Mouse (Mus musculus): ENCODE measurements around the gene P2ry14.

DNA sequence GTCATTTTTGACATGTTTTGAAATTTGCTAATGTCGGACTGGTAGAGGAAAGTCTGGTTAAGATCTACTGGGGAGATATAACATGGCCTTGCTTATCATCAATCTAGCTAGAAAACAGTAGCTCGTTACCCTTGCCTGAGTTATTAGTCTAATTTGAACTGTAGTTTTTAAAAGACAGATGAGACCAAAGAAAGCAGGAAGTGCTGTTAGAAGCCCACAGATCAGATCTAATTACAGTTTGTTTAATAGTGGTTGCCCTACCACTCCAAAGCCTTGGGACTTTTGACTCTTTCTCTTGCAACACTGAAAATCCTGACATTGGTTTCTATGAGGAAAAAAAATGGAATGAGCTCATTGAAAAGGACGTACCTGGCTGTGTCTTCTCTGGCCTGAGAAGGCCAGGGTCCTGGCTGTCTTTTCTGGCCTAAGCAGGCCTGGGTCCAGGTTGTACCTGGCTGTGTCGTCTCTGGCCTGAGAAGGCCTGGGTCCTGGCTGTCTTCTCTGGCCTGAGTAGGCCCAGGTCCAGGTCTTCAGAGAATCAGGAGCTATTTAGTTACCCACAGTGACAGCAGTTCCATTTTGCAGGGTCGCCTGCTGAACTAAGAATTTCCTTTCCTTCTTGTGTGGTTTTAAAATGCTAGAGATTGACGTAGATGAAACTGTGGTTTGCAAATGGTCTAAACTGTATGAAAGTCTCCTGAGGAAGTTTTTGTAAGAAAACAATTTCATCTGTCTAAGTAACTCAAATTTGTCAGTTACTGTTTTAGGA lies 52.0 kb downstream of the P2ry14 start, which contains the start of gene Gpr171:
- TF ChIP-seq EP300 (IDR thresholded peaks at IDR 0.05; ENCODE audit: low read depth in 1 of 2, low read length in 2 of 2) (peak in 1 of 2 experiments; percentile 42; a peak in 1 of 4 replicates), UBTF (IDR thresholded peaks at IDR 0.05; ENCODE audit: borderline replicate concordance, insufficient read depth, low read depth, low read length) (no peak), ETS1 (IDR thresholded peaks at IDR 0.05; ENCODE audit: low read depth, low read length) (no peak), TCF12 (IDR thresholded peaks at IDR 0.05; ENCODE audit: low read depth, low read length) (no peak), POLR2A (IDR thresholded peaks at IDR 0.05; ENCODE audit: control insufficient read depth in 1 of 2, insufficient read depth in 1 of 2, low read depth in 1 of 2, low read length in 2 of 2, poor library complexity in 1 of 2) (no peak), MAFK (IDR thresholded peaks at IDR 0.05; ENCODE audit: borderline replicate concordance, low read depth, low read length) (no peak), CHD1 (IDR thresholded peaks at IDR 0.05; ENCODE audit: low read depth, low read length) (no peak), USF1 (IDR thresholded peaks at IDR 0.05; ENCODE audit: low read depth, low read length) (no peak), SIN3A (IDR thresholded peaks at IDR 0.05; ENCODE audit: low read length) (no peak), KAT2A (conservative IDR thresholded peaks at IDR 0.05; ENCODE audit: low read depth, low read length) (no peak), CTCF (IDR thresholded peaks at IDR 0.05 in 2 of 3, conservative IDR thresholded peaks at IDR 0.05 in 1 of 3; ENCODE audit: control insufficient read depth in 1 of 3, insufficient read depth in 1 of 3, low read depth in 2 of 3, low read length in 3 of 3, poor library complexity in 1 of 3, severe bottlenecking in 1 of 3) (no peak), CHD2 (IDR thresholded peaks at IDR 0.05; ENCODE audit: low read length) (no peak)
